Mouse (Mus musculus): ENCODE results near the gene Celf2. TPM values are rescaled to one million over a fixed set of nuclear protein-coding genes. Genes with fewer than 3 reads are reported as not detected.

Celf2 gene
- polyA plus RNA-seq, 1 experiment from 2014 or later, result 57.8 TPM

DNA sequence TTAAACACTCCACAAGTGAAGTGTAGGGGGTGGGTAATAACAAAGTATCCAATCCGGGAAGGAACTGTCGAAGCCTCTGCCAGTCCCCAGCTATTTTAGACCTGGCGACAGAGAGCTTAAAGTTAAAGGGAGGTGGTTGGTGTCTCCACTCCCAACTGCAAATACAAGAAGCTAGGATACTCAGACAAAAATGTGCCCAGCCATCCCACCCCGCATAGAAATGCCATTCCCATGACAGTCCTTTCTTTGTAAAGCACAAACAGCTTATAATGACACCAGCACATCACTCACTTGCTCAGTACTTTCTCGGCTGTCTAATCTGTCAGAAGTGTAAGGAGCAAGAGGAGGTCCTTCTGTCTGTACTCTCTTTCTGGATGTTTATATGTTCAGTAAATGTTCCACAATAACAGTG, 518.3 kb downstream of the Celf2 start:
- Histone ChIP-seq H3K9ac (no peak overlapping the region), H3K27ac (replicated peaks) (peak overlapping the region; percentile 69), H3K4me3 (no peak overlapping the region), H3K36me3 (no peaks in the 10 kb centered on the region), H3K9me3 (no peaks in the 10 kb centered on the region), H3K4me2 (peak overlapping the region; percentile 42), H3K27me3 (replicated peaks) (no peaks in the 10 kb centered on the region), H3K4me1 (peaks cover 24% of the 10 kb centered on the region)
- 23% methylated on average over 5 of the region's 5 CpGs for WGBS
- peak; percentile 31; the same call in 1 of the 2 replicates for ATAC-seq (ENCODE audit: extremely low read depth, insufficient number of reproducible peaks, low FRiP score, low TSS enrichment)

DNA sequence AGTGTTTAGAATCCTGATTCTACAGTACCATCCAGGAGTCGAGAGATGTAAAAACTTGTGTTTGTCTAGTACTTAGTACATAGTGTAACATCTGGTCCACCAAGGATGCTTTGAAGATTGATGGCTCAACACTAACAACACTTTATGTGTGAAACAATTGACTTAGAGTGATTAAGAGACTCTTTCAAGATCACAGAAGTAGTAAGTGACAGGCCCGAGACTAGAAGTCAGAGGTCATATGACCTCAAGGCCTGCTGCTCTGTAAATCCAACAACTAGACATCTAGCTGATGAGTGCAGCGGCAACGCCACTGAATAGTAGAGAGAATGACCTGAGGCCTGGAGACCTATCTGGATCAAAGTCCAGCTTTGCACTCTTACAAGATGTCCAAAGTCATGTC, 523.7 kb downstream of the Celf2 start:
- Histone ChIP-seq H3K4me3 (no peak overlapping the region), H3K4me2 (no peak overlapping the region), H3K4me1 (peaks cover 15% of the 10 kb centered on the region), H3K9me3 (no peaks in the 10 kb centered on the region), H3K27ac (replicated peaks) (no peak overlapping the region), H3K9ac (no peak overlapping the region), H3K36me3 (no peaks in the 10 kb centered on the region), H3K27me3 (replicated peaks) (no peaks in the 10 kb centered on the region)
- WGBS, result 72% methylated on average over 4 of the region's 4 CpGs
- no peak for ATAC-seq (ENCODE audit: extremely low read depth, insufficient number of reproducible peaks, low FRiP score, low TSS enrichment)

DNA sequence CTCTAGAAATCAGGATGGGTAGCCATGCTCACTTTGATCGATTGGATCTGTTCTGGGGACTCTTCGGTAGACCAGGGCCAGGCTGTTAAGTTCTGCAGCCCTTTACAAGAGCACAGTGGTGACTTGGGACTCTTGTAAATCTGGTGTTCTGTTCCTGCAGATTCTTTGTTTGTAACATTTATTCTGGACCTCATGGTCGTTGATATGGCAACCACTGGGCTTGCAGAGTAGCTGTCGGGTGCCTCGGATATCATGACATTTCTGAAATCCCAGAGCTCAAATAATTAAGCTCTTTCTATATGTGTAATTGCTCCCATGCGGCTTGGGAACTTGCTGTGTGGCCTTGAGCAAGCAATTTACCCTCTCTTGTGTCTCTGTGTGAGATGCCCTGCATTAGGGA, 525.5 kb downstream of the Celf2 start:
- Histone ChIP-seq H3K4me1 (peaks cover 2% of the 10 kb centered on the region; the same call in 1 of the 2 replicates), H3K36me3 (no peaks in the 10 kb centered on the region), H3K9me3 (0 out of 2 replicates have a peak, but pooled peaks cover 3% of the 10 kb centered on the region), H3K9ac (no peak overlapping the region), H3K27ac (replicated peaks) (no peak overlapping the region), H3K27me3 (replicated peaks) (no peaks in the 10 kb centered on the region), H3K4me2 (no peak overlapping the region), H3K4me3 (no peak overlapping the region)
- ATAC-seq (ENCODE audit: extremely low read depth, insufficient number of reproducible peaks, low FRiP score, low TSS enrichment), result no peak
- WGBS, result 80% methylated on average over 6 of the region's 6 CpGs

DNA sequence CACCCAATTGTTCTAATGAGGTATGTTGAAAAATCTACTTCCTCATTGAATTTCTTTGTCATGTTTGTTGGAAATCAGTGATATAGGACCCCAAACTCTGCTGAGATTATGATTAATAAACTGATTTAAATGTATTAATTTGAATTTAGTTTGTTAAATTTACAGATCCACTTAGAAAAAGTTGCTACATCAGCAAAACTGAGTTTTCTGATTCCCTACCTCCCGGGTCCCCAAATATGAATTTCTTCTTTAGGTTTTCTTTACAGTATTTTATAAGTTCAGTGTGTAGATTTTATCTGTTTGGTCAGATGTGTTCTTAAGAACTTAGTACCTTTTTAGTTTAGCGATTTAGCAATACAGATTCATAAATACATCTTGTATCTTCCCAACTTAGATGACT, 533.1 kb downstream of the Celf2 start:
- Histone ChIP-seq H3K27ac (replicated peaks) (no peak overlapping the region), H3K4me1 (no peaks in the 10 kb centered on the region), H3K9ac (no peak overlapping the region), H3K27me3 (replicated peaks) (no peaks in the 10 kb centered on the region), H3K4me2 (no peak overlapping the region), H3K36me3 (no peaks in the 10 kb centered on the region), H3K4me3 (no peak overlapping the region), H3K9me3 (0 out of 2 replicates have a peak, but pooled peaks cover 3% of the 10 kb centered on the region)
- ATAC-seq (ENCODE audit: extremely low read depth, insufficient number of reproducible peaks, low FRiP score, low TSS enrichment), result no peak
- 89% methylated on average over 2 of the region's 2 CpGs for WGBS

DNA sequence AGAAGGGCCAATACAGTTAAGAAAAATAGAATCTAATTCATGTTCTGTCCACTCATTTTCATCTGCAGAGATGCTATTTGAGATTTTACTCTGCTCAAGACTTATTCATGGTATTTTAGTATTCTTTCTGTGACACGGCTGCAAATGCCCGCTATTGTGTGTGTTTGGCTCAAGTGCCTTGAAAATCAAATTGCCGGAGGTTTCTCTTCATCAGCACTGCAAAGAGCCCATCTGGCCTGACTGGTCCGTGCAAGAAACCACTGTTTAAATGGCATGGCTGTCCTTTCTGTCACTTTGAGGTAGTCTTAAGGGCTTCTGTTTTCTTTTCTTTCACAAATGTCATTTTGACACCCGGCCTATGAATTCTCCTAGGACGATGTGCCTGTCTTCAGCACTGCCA, 540.1 kb downstream of the Celf2 start:
- WGBS, result 79% methylated on average over 6 of the region's 6 CpGs
- Histone ChIP-seq H3K4me3 (no peak overlapping the region), H3K27ac (replicated peaks) (no peak overlapping the region), H3K9ac (no peak overlapping the region), H3K27me3 (replicated peaks) (no peaks in the 10 kb centered on the region), H3K4me1 (peaks cover 9% of the 10 kb centered on the region), H3K9me3 (no peaks in the 10 kb centered on the region), H3K4me2 (no peak overlapping the region), H3K36me3 (no peaks in the 10 kb centered on the region)
- ATAC-seq (ENCODE audit: extremely low read depth, insufficient number of reproducible peaks, low FRiP score, low TSS enrichment), result no peak

DNA sequence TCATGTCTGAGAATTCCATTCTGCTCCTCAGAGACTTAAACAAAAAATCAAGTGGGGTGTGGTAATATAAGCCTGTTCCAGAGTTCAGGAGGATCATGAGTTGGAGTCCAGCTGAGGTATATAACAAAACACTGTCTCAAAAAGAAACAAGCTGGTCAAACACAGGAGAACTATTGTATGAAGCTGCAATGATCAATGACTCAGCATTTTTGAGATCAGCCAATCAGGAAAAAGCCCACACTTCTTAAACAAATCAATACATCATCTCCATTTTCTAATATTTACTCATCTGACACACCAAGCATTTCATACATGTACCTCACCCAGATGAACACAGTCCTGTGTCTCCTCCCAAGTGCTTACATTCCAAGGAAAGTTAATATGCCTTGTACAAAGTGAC, 544.1 kb downstream of the Celf2 start:
- H3K27ac ChIP-seq (replicated peaks), result no peak overlapping the region

DNA sequence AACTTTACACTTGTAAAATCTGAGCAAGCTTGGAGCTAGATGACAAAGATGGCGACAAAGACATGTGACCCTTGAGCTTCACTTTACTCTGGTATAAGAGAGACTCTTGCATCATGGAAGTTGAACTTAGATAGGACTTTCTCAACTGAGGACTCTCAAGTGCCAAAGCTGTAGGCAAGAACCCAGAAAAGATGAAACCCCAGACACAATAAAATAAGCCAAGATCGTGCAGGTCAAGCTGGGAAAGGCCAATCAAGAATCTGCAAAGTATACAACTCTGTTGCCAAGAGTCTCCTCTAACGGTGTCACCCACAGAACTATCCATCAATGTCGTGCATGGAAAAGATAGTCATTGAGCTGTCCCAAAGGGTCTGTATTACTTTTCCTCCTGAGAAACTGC, 558.7 kb downstream of the Celf2 start:
- no peaks in the 10 kb centered on the region for H3K9me3 ChIP-seq
- H3K36me3 ChIP-seq, result no peaks in the 10 kb centered on the region
- ATAC-seq (ENCODE audit: extremely low read depth, insufficient number of reproducible peaks, low FRiP score, low TSS enrichment), result no peak
- no peak overlapping the region for H3K9ac ChIP-seq
- H3K27me3 ChIP-seq (replicated peaks), result no peaks in the 10 kb centered on the region
- 70% methylated on average over 4 of the region's 4 CpGs for WGBS
- H3K4me2 ChIP-seq, result no peak overlapping the region
- H3K4me3 ChIP-seq, result no peak overlapping the region
- no peak overlapping the region for H3K27ac ChIP-seq (replicated peaks)
- peaks cover 10% of the 10 kb centered on the region; the same call in 1 of the 2 replicates for H3K4me1 ChIP-seq

More for the DNA sequence above, 544.1 kb downstream of the Celf2 start:
- Histone ChIP-seq H3K4me2 (no peak overlapping the region), H3K27me3 (replicated peaks) (no peaks in the 10 kb centered on the region), H3K4me1 (peaks cover 9% of the 10 kb centered on the region), H3K9me3 (no peaks in the 10 kb centered on the region), H3K36me3 (0 out of 2 replicates have a peak, but pooled peaks cover 3% of the 10 kb centered on the region), H3K4me3 (no peak overlapping the region), H3K9ac (no peak overlapping the region)
- ATAC-seq (ENCODE audit: extremely low read depth, insufficient number of reproducible peaks, low FRiP score, low TSS enrichment), result no peak

DNA sequence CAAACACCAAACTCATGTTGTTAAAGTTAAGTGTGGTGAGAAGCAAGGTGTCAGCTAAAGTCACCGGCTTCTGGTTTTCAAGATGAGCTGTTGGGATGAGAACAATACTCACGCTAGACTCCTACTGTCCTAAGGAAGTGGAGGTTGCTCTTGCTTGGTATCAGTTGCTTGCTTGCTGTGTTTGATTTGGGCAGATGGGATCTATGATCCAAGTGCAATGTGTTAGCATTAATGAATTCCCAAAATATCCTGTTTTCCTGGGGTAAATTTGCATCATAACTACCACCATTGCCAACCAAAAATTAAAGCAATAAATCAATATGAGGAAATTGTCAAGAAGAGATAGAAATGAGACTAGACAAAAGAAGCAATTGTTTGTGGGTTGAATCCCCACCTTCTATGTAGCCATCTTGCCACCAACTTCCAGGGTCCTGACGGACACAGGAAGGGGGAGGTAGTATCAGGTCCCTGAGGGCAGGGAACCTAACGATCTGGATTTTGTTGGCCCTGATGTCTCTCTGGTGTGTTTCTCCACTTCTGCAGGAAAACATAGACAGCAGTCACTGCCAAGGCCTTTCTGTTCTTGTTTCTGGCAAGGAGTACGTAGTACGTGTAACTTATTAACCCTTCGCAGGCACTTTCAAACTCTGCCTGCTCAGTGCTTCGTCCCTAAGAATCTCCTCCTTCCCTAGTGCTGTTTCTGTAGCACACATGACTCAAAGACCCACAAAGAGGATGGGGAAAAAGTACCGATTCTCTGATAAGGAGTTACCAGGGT, 563.5 kb downstream of the Celf2 start:
- 72% methylated on average over 9 of the region's 9 CpGs for whole genome bisulfite sequencing
- no peak for ATAC-seq (ENCODE audit: extremely low read depth, insufficient number of reproducible peaks, low FRiP score, low TSS enrichment)
- no peaks in the 10 kb centered on the region for H3K9me3 ChIP-seq
- H3K27ac ChIP-seq (replicated peaks), result no peak overlapping the region
- H3K9ac ChIP-seq, result no peak overlapping the region
- H3K4me3 ChIP-seq, result no peak overlapping the region
- H3K4me2 ChIP-seq, result no peak overlapping the region
- H3K27me3 ChIP-seq (replicated peaks), result no peaks in the 10 kb centered on the region
- H3K4me1 ChIP-seq, result 0 out of 2 replicates have a peak, but pooled peaks cover 8% of the 10 kb centered on the region
- no peaks in the 10 kb centered on the region for H3K36me3 ChIP-seq

DNA sequence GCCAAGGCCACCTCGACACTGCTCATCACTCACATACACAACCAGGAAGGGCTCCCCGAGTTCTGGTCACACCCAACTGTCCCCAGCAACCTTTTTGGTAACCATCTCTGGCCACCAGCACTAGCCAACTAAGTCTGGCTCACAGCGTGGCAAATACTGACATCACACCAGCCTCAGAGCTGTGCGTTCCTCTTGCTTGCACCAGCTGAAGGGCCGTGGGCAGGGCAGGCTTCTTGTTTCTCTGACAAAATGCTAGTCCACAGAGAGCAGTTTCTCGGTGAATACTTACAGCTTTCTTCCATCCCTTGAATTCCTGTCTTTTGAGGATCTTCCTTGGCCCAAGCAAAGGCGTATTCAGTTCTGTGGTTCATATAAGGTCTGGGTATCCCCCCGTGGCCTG, 565.7 kb downstream of the Celf2 start:
- WGBS, result 74% methylated on average over 8 of the region's 8 CpGs
- H3K9ac ChIP-seq, result no peak overlapping the region
- H3K4me3 ChIP-seq, result no peak overlapping the region
- no peak overlapping the region for H3K4me2 ChIP-seq
- 0 out of 2 replicates have a peak, but pooled peaks cover 8% of the 10 kb centered on the region for H3K4me1 ChIP-seq
- H3K36me3 ChIP-seq, result no peaks in the 10 kb centered on the region
- no peak overlapping the region for H3K27ac ChIP-seq (replicated peaks)
- no peaks in the 10 kb centered on the region for H3K9me3 ChIP-seq
- no peak for ATAC-seq (ENCODE audit: extremely low read depth, insufficient number of reproducible peaks, low FRiP score, low TSS enrichment)
- no peaks in the 10 kb centered on the region for H3K27me3 ChIP-seq (replicated peaks)

DNA sequence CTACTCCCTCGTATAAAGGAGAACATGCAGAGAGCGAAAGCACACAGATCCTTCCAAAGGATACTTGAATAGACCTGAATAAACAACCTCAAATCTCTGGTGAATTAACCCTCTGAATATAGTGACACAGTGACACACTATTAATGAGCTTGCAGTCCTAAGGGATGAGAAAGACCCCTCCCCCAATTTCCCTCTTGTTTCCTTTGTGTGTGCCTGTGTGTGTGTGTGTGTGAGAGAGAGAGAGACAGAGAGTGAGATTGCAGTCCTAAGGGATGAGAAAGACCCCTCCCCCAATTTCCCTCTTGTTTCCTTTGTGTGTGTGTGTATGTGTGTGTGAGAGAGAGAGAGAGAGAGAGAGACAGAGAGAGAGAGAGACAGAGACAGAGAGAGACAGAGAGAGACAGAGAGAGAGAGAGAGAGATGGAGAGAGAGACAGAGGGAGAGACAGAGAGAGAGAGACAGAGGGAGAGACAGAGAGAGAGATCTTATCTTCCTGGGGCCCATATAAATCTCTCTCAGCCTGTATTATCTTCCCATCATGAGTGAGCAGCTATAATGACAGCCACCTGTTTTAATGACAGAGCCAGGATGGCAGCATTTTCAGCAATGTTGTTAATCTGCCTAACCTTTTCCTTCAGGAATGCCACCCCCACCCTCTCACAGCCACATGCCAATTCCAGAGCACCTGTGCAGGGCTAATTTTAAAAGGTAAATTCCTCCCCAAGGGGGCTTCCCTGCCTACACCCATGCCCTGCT, 566.5 kb downstream of the Celf2 start:
- 79% methylated on average over 2 of the region's 2 CpGs for WGBS
- H3K9ac ChIP-seq, result no peak overlapping the region
- no peak overlapping the region for H3K4me3 ChIP-seq
- no peaks in the 10 kb centered on the region for H3K9me3 ChIP-seq
- no peak overlapping the region for H3K27ac ChIP-seq (replicated peaks)
- ATAC-seq (ENCODE audit: extremely low read depth, insufficient number of reproducible peaks, low FRiP score, low TSS enrichment), result no peak; the same call in 1 of the 2 replicates
- H3K4me2 ChIP-seq, result no peak overlapping the region
- no peaks in the 10 kb centered on the region for H3K36me3 ChIP-seq
- H3K27me3 ChIP-seq (replicated peaks), result no peaks in the 10 kb centered on the region
- 0 out of 2 replicates have a peak, but pooled peaks cover 3% of the 10 kb centered on the region for H3K4me1 ChIP-seq

DNA sequence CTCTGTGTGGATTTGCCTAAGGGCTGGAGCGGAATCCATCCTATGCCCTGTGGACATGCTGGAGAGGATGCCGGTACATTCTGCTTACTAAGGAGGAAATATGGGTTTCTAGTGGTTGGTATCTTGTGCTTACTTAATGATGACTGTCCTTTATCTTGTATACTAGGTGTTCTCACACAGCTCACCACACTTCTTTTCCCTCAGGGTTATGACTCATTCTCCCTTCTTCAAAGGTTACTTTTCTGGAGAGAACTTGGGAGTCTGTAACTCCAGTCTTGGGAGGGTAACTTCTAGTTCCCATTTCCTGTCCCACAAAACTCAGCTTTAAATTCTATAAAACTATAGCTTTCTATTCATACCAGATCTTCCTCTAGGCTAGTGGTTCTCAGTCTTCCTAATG, 570.2 kb downstream of the Celf2 start:
- H3K4me3 ChIP-seq, result no peak overlapping the region
- H3K27me3 ChIP-seq (replicated peaks), result no peaks in the 10 kb centered on the region
- H3K4me2 ChIP-seq, result no peak overlapping the region
- ATAC-seq (ENCODE audit: extremely low read depth, insufficient number of reproducible peaks, low FRiP score, low TSS enrichment), result no peak
- no peaks in the 10 kb centered on the region for H3K9me3 ChIP-seq
- 87% methylated on average over 2 of the region's 2 CpGs for WGBS
- H3K4me1 ChIP-seq, result 0 out of 2 replicates have a peak, but pooled peaks cover 3% of the 10 kb centered on the region
- no peak overlapping the region for H3K27ac ChIP-seq (replicated peaks)
- H3K36me3 ChIP-seq, result no peaks in the 10 kb centered on the region
- H3K9ac ChIP-seq, result no peak overlapping the region
